ENCODE assay signal across 8 mouse cellular contexts in genomic region chr7:45895931-45896516, GRCm38 (mm10). TPM values are rescaled to one million over a fixed set of nuclear protein-coding genes. Genes with fewer than 3 reads are reported as not detected.
DNase-seq lines count a peak whose midpoint lies in the region; ATAC-seq and TF ChIP-seq lines count a peak whose summit lies in the region.

No protein-coding gene starts in this region.

- H3K4me1 ChIP-seq in kidney, embryonic 16.5 days (ENCODE audit: insufficient read depth, low read length) = peaks cover 6% of the 10 kb centered on the region
- peaks cover 9% of the 10 kb centered on the region for H3K4me1 ChIP-seq in embryonic facial prominence, embryonic 15.5 days
- peaks cover 7% of the 10 kb centered on the region; the same call in 1 of the 2 replicates for H3K4me1 ChIP-seq in intestine, embryonic 16.5 days (ENCODE audit: control insufficient read depth, insufficient read depth, low read length)
- no peaks in the 10 kb centered on the region for H3K4me1 ChIP-seq in midbrain, postnatal 0 days (ENCODE audit: insufficient read depth, low read length)

- peak overlapping the region; percentile 57; the same call in 1 of the 2 replicates for H3K27ac ChIP-seq in kidney, embryonic 16.5 days (ENCODE audit: low read length)
- peak overlapping the region; percentile 22; the same call in 1 of the 2 replicates for H3K27ac ChIP-seq in embryonic facial prominence, embryonic 15.5 days (replicated peaks)
- no peak overlapping the region for H3K27ac ChIP-seq in intestine, embryonic 16.5 days (ENCODE audit: low read length)
- H3K27ac ChIP-seq in midbrain, postnatal 0 days (ENCODE audit: low read depth, low read length) = no peak overlapping the region

- no peaks in the 10 kb centered on the region for H3K36me3 ChIP-seq in kidney, embryonic 16.5 days (ENCODE audit: insufficient read depth, low read length)
- H3K36me3 ChIP-seq in embryonic facial prominence, embryonic 15.5 days = no peaks in the 10 kb centered on the region
- H3K36me3 ChIP-seq in intestine, embryonic 16.5 days (ENCODE audit: control insufficient read depth, insufficient read depth, low read length) = no peaks in the 10 kb centered on the region
- H3K36me3 ChIP-seq in midbrain, postnatal 0 days (ENCODE audit: insufficient read depth, low read length) = no peaks in the 10 kb centered on the region

- ATAC-seq in kidney, embryonic 16.5 days (ENCODE audit: low FRiP score, low TSS enrichment) = peak; percentile 26
- ATAC-seq in embryonic facial prominence, embryonic 15.5 days (ENCODE audit: insufficient number of reproducible peaks, low FRiP score, low TSS enrichment, low read depth) = no peak
- peak; percentile 5 for ATAC-seq in intestine, embryonic 16.5 days
- 0 out of 2 replicates have a peak, but pooled peaks have one; percentile 0 for ATAC-seq in midbrain, postnatal 0 days (ENCODE audit: low FRiP score)

- no peaks in the 10 kb centered on the region for H3K9me3 ChIP-seq in kidney, embryonic 16.5 days (ENCODE audit: low read length)
- no peaks in the 10 kb centered on the region for H3K9me3 ChIP-seq in embryonic facial prominence, embryonic 15.5 days (replicated peaks)
- no peaks in the 10 kb centered on the region for H3K9me3 ChIP-seq in intestine, embryonic 16.5 days (ENCODE audit: control insufficient read depth, low read length)
- H3K9me3 ChIP-seq in midbrain, postnatal 0 days (ENCODE audit: low read length) = no peaks in the 10 kb centered on the region

- peak overlapping the region; percentile 83 for H3K4me2 ChIP-seq in kidney, embryonic 16.5 days (replicated peaks; ENCODE audit: low read depth, low read length)
- peak overlapping the region; percentile 89 for H3K4me2 ChIP-seq in embryonic facial prominence, embryonic 15.5 days (replicated peaks)
- peak overlapping the region; percentile 95 for H3K4me2 ChIP-seq in intestine, embryonic 16.5 days (ENCODE audit: low read depth, low read length)
- H3K4me2 ChIP-seq in midbrain, postnatal 0 days (ENCODE audit: low read depth, low read length, poor library complexity, severe bottlenecking) = peak overlapping the region; percentile 42

- DNase-seq in kidney, postnatal 4 days = no peak
- DNase-seq in midbrain, postnatal 0 days (ENCODE audit: low spot score) = no peak
- DNase-seq in left cerebral cortex, adult 18-20 months (ENCODE audit: low spot score in 2 of 2) = no peak
- DNase-seq in gastrocnemius, adult 18-20 months (ENCODE audit: low spot score) = no peak
- DNase-seq in right cerebral cortex, postnatal 14 days = no peak

- H3K27me3 ChIP-seq in kidney, embryonic 16.5 days (ENCODE audit: insufficient read depth, low read length) = no peaks in the 10 kb centered on the region
- H3K27me3 ChIP-seq in embryonic facial prominence, embryonic 15.5 days = no peaks in the 10 kb centered on the region
- H3K27me3 ChIP-seq in intestine, embryonic 16.5 days (replicated peaks; ENCODE audit: control insufficient read depth, insufficient read depth, low read length) = no peaks in the 10 kb centered on the region
- no peaks in the 10 kb centered on the region for H3K27me3 ChIP-seq in midbrain, postnatal 0 days (ENCODE audit: insufficient read depth, low read length)

- peak overlapping the region; percentile 58 for H3K4me3 ChIP-seq in kidney, embryonic 16.5 days (ENCODE audit: low read length)
- H3K4me3 ChIP-seq in embryonic facial prominence, embryonic 15.5 days (replicated peaks) = peak overlapping the region; percentile 56
- H3K4me3 ChIP-seq in intestine, embryonic 16.5 days (ENCODE audit: low read length) = peak overlapping the region; percentile 51; the same call in 1 of the 2 replicates
- 0 out of 2 replicates have a peak overlapping the region, but pooled peaks have one; percentile 10 for H3K4me3 ChIP-seq in midbrain, postnatal 0 days (ENCODE audit: low read depth, low read length)

- TF ChIP-seq CTCF in midbrain, postnatal 0 days (IDR thresholded peaks at IDR 0.05) = no peak

- peak overlapping the region; percentile 42; the same call in 1 of the 2 replicates for H3K9ac ChIP-seq in kidney, embryonic 16.5 days (replicated peaks; ENCODE audit: low read length)
- no peak overlapping the region for H3K9ac ChIP-seq in embryonic facial prominence, embryonic 15.5 days
- H3K9ac ChIP-seq in intestine, embryonic 16.5 days (ENCODE audit: low read depth, low read length) = no peak overlapping the region
- no peak overlapping the region for H3K9ac ChIP-seq in midbrain, postnatal 0 days (replicated peaks; ENCODE audit: low read length, poor library complexity, severe bottlenecking)

- 74% methylated on average over 6 of the region's 6 CpGs for WGBS in kidney, embryonic 16.5 days
- 78% methylated on average over 6 of the region's 6 CpGs for WGBS in embryonic facial prominence, embryonic 15.5 days
- WGBS in intestine, embryonic 16.5 days = 77% methylated on average over 6 of the region's 6 CpGs
- WGBS in midbrain, postnatal 0 days = 72% methylated on average over 6 of the region's 6 CpGs

RNA-seq across cellular contexts. Expression of gene Syngr4, which starts 0.5 kb away (rescaled TPM):
- 1.5 and 1.8 TPM in 2 replicates for polyA plus RNA-seq in kidney, embryonic 16.5 days (2015; fragmentation: Nextera tagmentation; extraction: Ambion mirVana)
- polyA plus RNA-seq in embryonic facial prominence, embryonic 15.5 days (2015; fragmentation: Nextera tagmentation; extraction: Ambion mirVana) = 0.40 and 0.77 TPM in 2 replicates
- 0.62 and 0.98 TPM in 2 replicates for polyA plus RNA-seq in intestine, embryonic 16.5 days (2015; fragmentation: Nextera tagmentation; extraction: Ambion mirVana)
- 0.38 TPM in 1 of 2 replicates, not detected in the other for total RNA-seq in midbrain, postnatal 0 days (2014; rRNA removed)
- polyA plus RNA-seq in midbrain, postnatal 0 days (2015; fragmentation: Nextera tagmentation; extraction: Ambion mirVana) = 0.25 and 0.30 TPM in 2 replicates
- total RNA-seq in left cerebral cortex, adult 18-20 months (2021) = not detected
- not detected for total RNA-seq in gastrocnemius, adult 18-20 months (2021)

RNA-seq across cellular contexts. Expression of gene Tmem143, which starts 0.7 kb away (rescaled TPM):
- 7.1 and 8.4 TPM in 2 replicates for polyA plus RNA-seq in kidney, embryonic 16.5 days (2015; fragmentation: Nextera tagmentation; extraction: Ambion mirVana)
- polyA plus RNA-seq in embryonic facial prominence, embryonic 15.5 days (2015; fragmentation: Nextera tagmentation; extraction: Ambion mirVana) = 4.9 and 5.0 TPM in 2 replicates
- 8.1 TPM in 2 replicates for polyA plus RNA-seq in intestine, embryonic 16.5 days (2015; fragmentation: Nextera tagmentation; extraction: Ambion mirVana)
- 27.4 and 41.6 TPM in 2 replicates for total RNA-seq in midbrain, postnatal 0 days (2014; rRNA removed)
- 5.5 and 5.6 TPM in 2 replicates for polyA plus RNA-seq in midbrain, postnatal 0 days (2015; fragmentation: Nextera tagmentation; extraction: Ambion mirVana)
- total RNA-seq in left cerebral cortex, adult 18-20 months (2021) = 10 to 100 TPM; 20.9 to 22.0 TPM
- total RNA-seq in gastrocnemius, adult 18-20 months (2021) = 10 to 100 TPM; 56.7 to 59.4 TPM

RNA-seq across cellular contexts. Expression of gene Grin2d, which starts 17.8 kb away (rescaled TPM):
- 0.19 and 0.25 TPM in 2 replicates for polyA plus RNA-seq in kidney, embryonic 16.5 days (2015; fragmentation: Nextera tagmentation; extraction: Ambion mirVana)
- polyA plus RNA-seq in embryonic facial prominence, embryonic 15.5 days (2015; fragmentation: Nextera tagmentation; extraction: Ambion mirVana) = 0.67 and 0.79 TPM in 2 replicates
- polyA plus RNA-seq in intestine, embryonic 16.5 days (2015; fragmentation: Nextera tagmentation; extraction: Ambion mirVana) = 0.31 and 0.39 TPM in 2 replicates
- total RNA-seq in midbrain, postnatal 0 days (2014; rRNA removed) = 51.6 and 51.7 TPM in 2 replicates
- 5.4 and 6.6 TPM in 2 replicates for polyA plus RNA-seq in midbrain, postnatal 0 days (2015; fragmentation: Nextera tagmentation; extraction: Ambion mirVana)
- total RNA-seq in left cerebral cortex, adult 18-20 months (2021) = 10 to 100 TPM; 10.7 to 10.9 TPM
- total RNA-seq in gastrocnemius, adult 18-20 months (2021) = under 1 TPM; 0.11 to 0.17 TPM

RNA-seq across cellular contexts. Expression of gene Kdelr1, which starts 23.5 kb away (rescaled TPM):
- polyA plus RNA-seq in kidney, embryonic 16.5 days (2015; fragmentation: Nextera tagmentation; extraction: Ambion mirVana) = 96.4 and 97.3 TPM in 2 replicates
- 83.7 and 98.4 TPM in 2 replicates for polyA plus RNA-seq in embryonic facial prominence, embryonic 15.5 days (2015; fragmentation: Nextera tagmentation; extraction: Ambion mirVana)
- polyA plus RNA-seq in intestine, embryonic 16.5 days (2015; fragmentation: Nextera tagmentation; extraction: Ambion mirVana) = 90.6 and 94.9 TPM in 2 replicates
- 170 and 207 TPM in 2 replicates for total RNA-seq in midbrain, postnatal 0 days (2014; rRNA removed)
- 52.0 and 54.8 TPM in 2 replicates for polyA plus RNA-seq in midbrain, postnatal 0 days (2015; fragmentation: Nextera tagmentation; extraction: Ambion mirVana)
- total RNA-seq in left cerebral cortex, adult 18-20 months (2021) = 10 to 100 TPM; 69.0 to 76.2 TPM
- 10 to 100 TPM; 62.0 to 65.6 TPM for total RNA-seq in gastrocnemius, adult 18-20 months (2021)

RNA-seq across cellular contexts. Expression of gene Emp3, which starts 25.2 kb away (rescaled TPM):
- polyA plus RNA-seq in kidney, embryonic 16.5 days (2015; fragmentation: Nextera tagmentation; extraction: Ambion mirVana) = 187 and 216 TPM in 2 replicates
- 307 and 335 TPM in 2 replicates for polyA plus RNA-seq in embryonic facial prominence, embryonic 15.5 days (2015; fragmentation: Nextera tagmentation; extraction: Ambion mirVana)
- 128 and 147 TPM in 2 replicates for polyA plus RNA-seq in intestine, embryonic 16.5 days (2015; fragmentation: Nextera tagmentation; extraction: Ambion mirVana)
- total RNA-seq in midbrain, postnatal 0 days (2014; rRNA removed) = 12.8 and 17.0 TPM in 2 replicates
- 36.4 and 38.5 TPM in 2 replicates for polyA plus RNA-seq in midbrain, postnatal 0 days (2015; fragmentation: Nextera tagmentation; extraction: Ambion mirVana)
- 1 to 10 TPM; 5.5 to 8.4 TPM for total RNA-seq in left cerebral cortex, adult 18-20 months (2021)
- total RNA-seq in gastrocnemius, adult 18-20 months (2021) = 10 to 100 TPM in 1 of 2 experiments, 1 to 10 TPM in 1; 7.8 to 15.1 TPM

Comparison
In these comparisons a context has a peak if more than half of its experiments do, and no peak if none do; other contexts are left out.
1. H3K27ac ChIP-seq: peak in kidney, embryonic 16.5 days (single experiment) and embryonic facial prominence, embryonic 15.5 days (single experiment); none in intestine, embryonic 16.5 days (single experiment) and midbrain, postnatal 0 days (single experiment).
2. H3K4me2 ChIP-seq: peak in every context shown above with its lines; median percentile 95 in intestine, embryonic 16.5 days; 89 in embryonic facial prominence, embryonic 15.5 days; 83 in kidney, embryonic 16.5 days; 42 in midbrain, postnatal 0 days.
3. Peak in every context shown above with its lines, with median percentiles within 50 percentile points of each other: H3K4me3 ChIP-seq.